Mouse (Mus musculus): Measurements from ENCODE around the gene Fopnl. TPM values are rescaled to one million over a fixed set of nuclear protein-coding genes. Genes with fewer than 3 reads are reported as not detected.

The Fopnl gene
- polyA plus RNA-seq (2012; ENCODE audit: insufficient read depth, low replicate concordance): 5.5 and 17.8 TPM in 2 replicates

DNA sequence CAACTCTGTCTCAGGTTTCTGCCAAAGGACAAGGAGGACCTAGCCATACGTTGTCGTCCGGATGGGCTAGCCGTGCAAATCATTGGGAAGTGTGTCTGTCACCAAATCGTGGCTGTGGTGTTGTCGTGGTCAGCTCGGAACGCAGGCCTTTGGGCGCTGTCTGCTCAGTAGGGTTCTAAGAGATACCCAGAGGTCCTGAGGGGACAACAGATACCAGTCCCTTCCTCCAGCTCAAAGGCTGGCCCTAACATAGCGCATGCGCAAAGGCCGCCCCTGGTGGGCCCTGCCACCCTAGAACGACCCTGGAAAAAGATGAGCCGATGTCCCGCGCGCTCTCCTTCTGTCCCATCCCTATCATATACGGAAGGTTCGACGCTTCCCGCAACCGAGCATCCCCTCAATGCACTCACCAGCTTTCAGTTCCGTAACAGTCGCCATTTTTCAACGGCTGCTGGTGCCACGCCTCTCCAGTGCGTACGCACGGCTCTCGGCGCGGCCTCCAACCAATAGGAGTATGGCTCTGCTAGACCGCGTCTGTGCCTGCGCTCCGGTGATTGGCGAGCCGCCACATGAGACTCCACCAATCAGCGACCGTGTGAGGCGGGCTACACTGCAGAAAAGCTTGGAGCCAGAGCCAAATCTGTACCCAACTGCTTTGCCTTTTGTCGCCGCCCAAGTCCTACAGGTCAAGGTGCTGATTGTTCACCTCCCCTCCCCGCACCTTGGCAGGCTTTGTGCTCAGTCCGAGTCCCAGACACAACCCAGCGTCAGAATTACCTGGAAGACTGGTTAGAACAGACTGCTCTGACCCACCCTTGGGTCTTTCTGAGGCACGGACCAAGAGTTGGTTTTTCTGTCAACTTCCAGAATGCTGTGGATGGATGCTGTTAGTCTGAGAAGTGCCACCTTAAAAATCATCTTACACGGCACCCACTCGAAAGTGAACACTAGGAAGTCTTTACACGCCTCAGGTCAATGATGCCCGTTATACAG lies at the start of gene Fopnl:
TSS of gene Fopnl (minus strand) at position 522 of the 993 bp plus-strand sequence.
- peak within 1 kb of the TSS; percentile 92 for H3K4me3 ChIP-seq (replicated peaks)
- no peaks in the 10 kb centered on the region for H3K9me3 ChIP-seq
- H3K27me3 ChIP-seq (replicated peaks): no peaks in the 10 kb centered on the region
- H3K36me3 ChIP-seq (replicated peaks; ENCODE audit: low read length): peaks cover 24% of the 10 kb centered on the region
- no peak for TF ChIP-seq FLI1 (IDR thresholded peaks at IDR 0.05; ENCODE audit: low read length)
- TF ChIP-seq GATA1 (IDR thresholded peaks at IDR 0.05; ENCODE audit: borderline replicate concordance, low read length): no peak
- peaks cover 50% of the 10 kb centered on the region for H3K4me1 ChIP-seq

DNA sequence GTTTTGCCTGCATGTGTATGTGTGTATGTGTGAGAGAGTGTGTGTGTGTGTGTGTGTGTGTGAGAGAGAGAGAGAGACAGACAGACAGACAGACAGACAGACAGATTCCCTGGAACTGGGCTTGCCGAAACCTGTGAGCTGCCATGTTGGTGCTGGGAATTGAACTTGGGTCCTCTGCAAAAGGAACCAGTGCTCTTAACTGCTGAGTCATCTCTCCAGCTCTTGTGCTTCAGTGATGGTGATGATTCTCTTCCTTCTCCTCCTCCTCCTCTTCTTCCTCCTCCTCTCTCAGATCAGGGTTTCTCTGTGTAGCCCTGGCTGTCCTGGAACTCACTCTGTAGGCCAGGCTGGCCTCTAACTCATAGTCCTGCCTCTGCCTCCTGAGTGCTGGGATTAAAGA lies 48.8 kb upstream of the Fopnl start:
- TF ChIP-seq GATA1 (IDR thresholded peaks at IDR 0.05; ENCODE audit: borderline replicate concordance, low read length): no peak
- TF ChIP-seq FLI1 (IDR thresholded peaks at IDR 0.05; ENCODE audit: low read length): no peak
- Histone ChIP-seq H3K36me3 (replicated peaks; ENCODE audit: low read length) (peaks cover 65% of the 10 kb centered on the region), H3K4me1 (peaks cover 88% of the 10 kb centered on the region), H3K27me3 (replicated peaks) (no peaks in the 10 kb centered on the region), H3K4me3 (replicated peaks) (peak overlapping the region; percentile 86), H3K9me3 (no peaks in the 10 kb centered on the region)

DNA sequence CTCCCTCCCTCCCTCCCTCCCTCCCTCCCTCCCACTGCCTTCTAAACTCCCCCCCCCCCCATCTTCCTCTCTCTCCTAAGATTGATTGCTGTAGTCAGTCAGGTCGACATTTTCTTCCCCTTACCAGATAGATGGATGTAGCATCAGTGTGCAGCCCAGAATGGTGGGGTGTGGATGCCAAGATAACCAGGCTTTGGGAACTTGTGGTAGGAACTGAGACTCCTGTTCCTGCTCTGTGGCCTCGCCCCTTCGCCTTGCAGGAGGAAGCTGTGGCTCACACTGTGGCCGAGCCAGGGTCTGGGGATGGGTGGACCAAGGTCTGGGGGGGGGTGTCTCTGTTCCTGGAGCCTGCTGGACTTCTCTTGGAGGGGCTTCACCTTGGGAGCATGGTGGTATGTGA lies 48.3 kb upstream of the Fopnl start:
- no peaks in the 10 kb centered on the region for H3K9me3 ChIP-seq
- H3K4me3 ChIP-seq (replicated peaks): peak overlapping the region; percentile 86
- no peaks in the 10 kb centered on the region for H3K27me3 ChIP-seq (replicated peaks)
- H3K36me3 ChIP-seq (replicated peaks; ENCODE audit: low read length): peaks cover 63% of the 10 kb centered on the region
- H3K4me1 ChIP-seq: peaks cover 88% of the 10 kb centered on the region
- TF ChIP-seq FLI1 (IDR thresholded peaks at IDR 0.05; ENCODE audit: low read length): no peak
- TF ChIP-seq GATA1 (IDR thresholded peaks at IDR 0.05; ENCODE audit: borderline replicate concordance, low read length): no peak

DNA sequence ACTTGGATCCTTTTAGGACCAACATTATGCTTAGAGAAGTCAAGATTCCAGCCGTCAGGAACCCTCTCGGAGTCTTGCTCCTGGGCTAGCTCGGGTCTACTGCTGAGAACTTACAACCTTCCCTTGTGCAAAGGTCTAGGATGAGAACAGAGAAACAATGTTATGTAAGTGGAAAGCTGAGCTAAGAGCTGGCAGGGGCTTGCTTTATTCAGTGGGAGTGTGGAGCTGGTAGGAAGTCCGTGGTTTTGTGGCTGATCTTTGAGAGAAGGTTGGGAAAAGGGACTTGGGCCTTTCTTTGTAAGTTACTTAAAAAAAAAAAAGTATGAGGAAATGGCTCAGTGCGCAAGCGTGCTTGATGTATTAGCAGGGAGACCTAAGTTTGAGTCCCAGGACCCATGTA lies 46.9 kb upstream of the Fopnl start:
- Histone ChIP-seq H3K4me1 (peaks cover 88% of the 10 kb centered on the region), H3K27me3 (replicated peaks) (no peaks in the 10 kb centered on the region), H3K9me3 (no peaks in the 10 kb centered on the region), H3K36me3 (replicated peaks; ENCODE audit: low read length) (peaks cover 49% of the 10 kb centered on the region), H3K4me3 (replicated peaks) (peak overlapping the region; percentile 94)
- TF ChIP-seq FLI1 (IDR thresholded peaks at IDR 0.05; ENCODE audit: low read length): no peak
- TF ChIP-seq GATA1 (IDR thresholded peaks at IDR 0.05; ENCODE audit: borderline replicate concordance, low read length): no peak

DNA sequence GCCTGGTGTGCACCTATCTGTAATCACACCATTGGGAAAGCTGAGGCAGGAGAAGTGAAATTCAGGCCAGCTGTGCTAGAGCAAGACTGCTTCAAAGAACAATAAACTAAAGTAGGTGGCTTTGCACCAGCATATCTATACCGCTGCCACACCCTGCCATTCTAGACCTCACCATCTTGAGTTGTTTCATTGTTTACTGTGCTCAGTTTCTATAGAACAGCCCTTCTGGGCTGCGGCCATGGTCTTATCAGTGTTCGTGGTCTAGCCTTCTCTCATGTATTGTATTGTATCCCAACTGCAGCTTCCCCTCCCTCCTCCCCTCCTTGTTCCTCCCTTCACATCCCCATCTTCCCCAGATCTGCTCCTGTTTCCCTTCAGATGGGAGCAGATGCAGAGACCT lies 46.3 kb upstream of the Fopnl start:
- H3K9me3 ChIP-seq: no peaks in the 10 kb centered on the region
- H3K4me1 ChIP-seq: peaks cover 88% of the 10 kb centered on the region
- H3K36me3 ChIP-seq (replicated peaks; ENCODE audit: low read length): peaks cover 44% of the 10 kb centered on the region
- TF ChIP-seq FLI1 (IDR thresholded peaks at IDR 0.05; ENCODE audit: low read length) (no peak), GATA1 (IDR thresholded peaks at IDR 0.05; ENCODE audit: borderline replicate concordance, low read length) (no peak)
- H3K27me3 ChIP-seq (replicated peaks): no peaks in the 10 kb centered on the region
- peak overlapping the region; percentile 94 for H3K4me3 ChIP-seq (replicated peaks)

DNA sequence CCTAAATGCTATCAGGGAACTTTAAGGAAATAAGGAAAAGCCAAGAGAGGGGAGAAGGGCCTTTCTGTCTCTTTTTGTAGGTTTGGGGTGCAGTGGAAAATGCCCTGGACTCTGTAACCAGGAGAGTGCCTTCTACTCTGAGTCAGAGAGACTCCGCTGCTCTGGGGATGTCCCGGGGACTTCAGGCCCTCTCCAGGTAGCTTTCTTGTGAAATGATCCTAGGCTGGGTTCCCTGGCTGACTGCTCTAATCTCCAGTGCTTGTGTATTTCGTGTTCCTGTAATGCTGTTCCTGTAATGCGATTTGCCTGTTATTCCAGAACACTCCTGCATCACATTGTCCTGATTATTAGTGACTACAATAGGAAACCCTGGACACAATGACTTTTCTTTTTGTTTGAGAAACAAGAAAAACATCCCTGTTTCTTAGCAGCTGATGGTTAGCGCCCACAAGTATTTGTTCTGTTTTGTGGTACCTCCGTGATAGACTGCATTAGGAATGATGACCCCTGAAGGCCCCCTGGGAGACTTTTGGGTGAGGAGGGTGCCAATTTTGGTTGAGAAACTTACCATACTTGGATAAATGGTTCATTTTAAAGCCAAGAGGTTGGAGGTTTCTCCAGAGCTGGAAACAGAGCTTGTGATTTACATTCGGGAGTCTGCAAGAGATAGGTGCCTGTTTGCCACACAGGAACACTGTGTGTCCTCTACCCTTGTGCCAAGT lies 45.1 kb upstream of the Fopnl start:
- TF ChIP-seq GATA1 (IDR thresholded peaks at IDR 0.05; ENCODE audit: borderline replicate concordance, low read length) (no peak), FLI1 (IDR thresholded peaks at IDR 0.05; ENCODE audit: low read length) (no peak)
- peaks cover 88% of the 10 kb centered on the region for H3K4me1 ChIP-seq
- peak overlapping the region; percentile 94 for H3K4me3 ChIP-seq (replicated peaks)
- H3K36me3 ChIP-seq (replicated peaks; ENCODE audit: low read length): peaks cover 33% of the 10 kb centered on the region
- H3K27me3 ChIP-seq (replicated peaks): no peaks in the 10 kb centered on the region
- H3K9me3 ChIP-seq: no peaks in the 10 kb centered on the region

DNA sequence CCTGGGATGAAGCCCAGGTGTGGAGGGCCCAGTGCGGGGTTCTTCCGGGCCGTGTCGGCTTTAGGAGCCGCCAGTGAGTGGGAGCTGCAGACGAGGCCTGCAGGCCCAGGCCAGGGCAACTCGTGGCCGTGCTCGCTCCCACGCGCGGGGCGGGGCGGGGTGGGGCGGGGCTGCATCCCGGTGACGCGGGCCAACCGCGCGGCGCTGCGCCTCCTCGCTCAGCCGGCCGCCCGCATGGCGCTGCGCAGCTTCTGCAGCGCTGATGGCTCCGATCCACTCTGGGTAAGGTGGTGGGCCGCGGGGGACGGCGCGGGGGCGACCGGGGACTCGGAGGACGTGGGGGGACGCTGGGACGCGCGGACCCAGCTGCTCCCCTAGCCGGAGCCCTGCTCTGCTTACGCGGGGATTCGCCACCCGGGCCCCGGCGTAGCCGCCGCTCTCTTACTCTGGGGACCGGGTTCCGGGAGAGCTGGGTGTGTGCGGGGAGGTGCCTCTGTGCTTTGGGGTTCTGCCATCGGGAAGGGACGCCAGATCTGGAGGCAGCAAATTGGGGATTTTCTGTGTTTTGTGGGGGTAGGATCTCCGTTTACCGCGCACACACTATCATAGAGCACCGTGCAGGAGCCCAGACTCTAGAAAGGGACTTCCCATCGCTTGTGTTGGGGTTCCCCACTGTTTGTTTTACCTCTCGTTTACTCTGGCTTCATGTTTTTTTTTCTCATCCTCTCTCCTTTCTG lies 44.3 kb upstream of the Fopnl start, which contains the start of gene Abcc1:
TSS of gene Abcc1 (plus strand) at position 197 of the 737 bp plus-strand sequence.
- Histone ChIP-seq H3K9me3 (no peaks in the 10 kb centered on the region), H3K36me3 (replicated peaks; ENCODE audit: low read length) (peaks cover 27% of the 10 kb centered on the region), H3K4me3 (replicated peaks) (peak within 1 kb of the TSS; percentile 94), H3K4me1 (peaks cover 88% of the 10 kb centered on the region), H3K27me3 (replicated peaks) (no peaks in the 10 kb centered on the region)
- no peak for TF ChIP-seq GATA1 (IDR thresholded peaks at IDR 0.05; ENCODE audit: borderline replicate concordance, low read length)
- no peak for TF ChIP-seq FLI1 (IDR thresholded peaks at IDR 0.05; ENCODE audit: low read length)

DNA sequence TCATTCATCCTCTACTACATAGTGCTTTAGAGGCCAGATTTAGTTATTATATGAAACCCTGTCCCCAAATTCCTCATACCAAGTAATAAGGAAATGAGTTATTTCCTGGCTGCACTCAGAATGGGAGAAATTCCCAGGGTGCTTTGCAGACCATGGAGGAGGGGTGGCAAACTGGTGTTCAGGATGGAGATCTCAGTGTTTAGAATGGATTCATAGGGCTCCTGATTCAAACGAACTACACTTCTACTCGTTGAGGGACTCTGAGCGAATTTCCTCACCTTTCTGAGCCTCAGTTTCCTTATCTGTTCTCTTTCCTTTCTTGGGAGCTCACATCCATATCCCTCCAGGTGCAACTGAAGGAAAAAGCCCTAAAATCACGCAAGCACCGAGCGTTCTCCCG lies 43.7 kb upstream of the Fopnl start:
- no peaks in the 10 kb centered on the region for H3K27me3 ChIP-seq (replicated peaks)
- no peaks in the 10 kb centered on the region for H3K9me3 ChIP-seq
- no peak for TF ChIP-seq FLI1 (IDR thresholded peaks at IDR 0.05; ENCODE audit: low read length)
- TF ChIP-seq GATA1 (IDR thresholded peaks at IDR 0.05; ENCODE audit: borderline replicate concordance, low read length): no peak
- peak overlapping the region; percentile 94 for H3K4me3 ChIP-seq (replicated peaks)
- H3K4me1 ChIP-seq: peaks cover 85% of the 10 kb centered on the region
- H3K36me3 ChIP-seq (replicated peaks; ENCODE audit: low read length): peaks cover 24% of the 10 kb centered on the region

DNA sequence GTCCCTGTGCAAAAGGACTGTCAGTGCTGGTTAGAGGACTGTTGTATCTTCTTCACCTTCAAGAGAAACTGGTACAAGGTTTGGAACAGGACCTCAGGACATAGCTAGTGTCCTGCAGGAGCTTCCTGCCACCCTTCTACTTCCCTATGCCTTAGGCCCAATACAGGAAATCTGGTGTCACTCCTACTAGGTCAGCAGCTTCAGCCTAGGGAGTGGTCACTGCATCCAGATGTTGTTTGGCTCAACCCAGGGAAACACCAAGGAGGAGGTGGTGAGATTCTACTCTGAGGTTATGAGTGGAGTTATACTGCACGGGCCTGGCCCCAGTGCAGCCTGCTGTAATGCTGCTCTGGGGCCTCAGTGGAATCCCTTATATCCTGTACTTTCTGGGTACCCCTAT lies 41.3 kb upstream of the Fopnl start:
- Histone ChIP-seq H3K4me3 (replicated peaks) (no peak overlapping the region), H3K4me1 (peaks cover 82% of the 10 kb centered on the region), H3K9me3 (no peaks in the 10 kb centered on the region), H3K36me3 (replicated peaks; ENCODE audit: low read length) (peaks cover 5% of the 10 kb centered on the region), H3K27me3 (replicated peaks) (no peaks in the 10 kb centered on the region)
- TF ChIP-seq FLI1 (IDR thresholded peaks at IDR 0.05; ENCODE audit: low read length) (no peak), GATA1 (IDR thresholded peaks at IDR 0.05; ENCODE audit: borderline replicate concordance, low read length) (no peak)
